In the genomic region with DNA sequence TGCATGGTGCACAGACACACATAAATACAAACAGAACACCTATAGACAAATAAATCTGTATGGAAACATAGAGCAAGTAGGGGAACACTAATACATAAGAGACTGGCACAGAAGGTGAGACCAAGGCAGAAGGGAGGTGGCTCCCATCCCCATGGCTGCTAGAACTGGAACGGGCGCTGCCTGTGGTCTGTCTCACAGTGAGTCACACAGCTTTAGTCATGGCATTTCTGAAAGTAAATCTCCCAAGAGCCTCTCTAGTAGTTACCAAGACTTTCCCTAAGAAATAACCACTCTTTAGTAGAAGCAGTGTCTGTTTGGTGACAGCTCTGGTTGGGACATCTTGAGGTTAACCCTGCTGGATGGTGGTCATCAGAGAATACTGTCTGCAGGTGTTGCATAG, we compare ENCODE assay signal across 21 mouse cellular contexts.
A peak's percentile ranks its signal among the peaks of the same experiment; 100 is the strongest.
DNase-seq lines count a peak whose midpoint lies in the region; TF ChIP-seq lines count a peak whose summit lies in the region.
"Had no signal": no experiment of that assay in that cellular context is flagged by ENCODE, and none has a peak within 500 bp of the region (broad histone marks: within the 10 kb centered on the region; RNA-seq: fewer than 3 reads in every experiment).

No protein-coding gene starts in this region.

- no peak for TF ChIP-seq POLR2A in myocyte (IDR thresholded peaks at IDR 0.05; ENCODE audit: insufficient read length, low read depth)

- no peak overlapping the region for H3ac ChIP-seq in myocyte (ENCODE audit: control insufficient read depth, insufficient read length)

- peak overlapping the region; percentile 13 for H3K4me2 ChIP-seq in myocyte (ENCODE audit: low read depth)
- H3K4me2 ChIP-seq: heart, embryonic 12.5 days; limb, embryonic 15.5 days; lung, embryonic 14.5 days; midbrain, embryonic 12.5 days; stomach, embryonic 15.5 days had no signal

- no peaks in the 10 kb centered on the region for H3K36me3 ChIP-seq in myocyte (ENCODE audit: control insufficient read depth, insufficient read depth)
- H3K36me3 ChIP-seq: stomach, embryonic 15.5 days had no signal

- DNase-seq in adrenal gland, postnatal 14 days = peak; percentile 12
- no peak for DNase-seq in adrenal gland, postnatal 25 days
- DNase-seq in left cerebral cortex, adult 18-20 months (ENCODE audit: low spot score in 2 of 2) = peak; percentile 31 to 36
- DNase-seq in left cerebral cortex, adult 11 months (ENCODE audit: low spot score) = no peak
- peak; percentile 51 for DNase-seq in 416B (ENCODE audit: low read depth)
- no peak for DNase-seq in thymus, adult 18-20 months
- DNase-seq: cerebellum, adult 11-12 months; gastrocnemius, postnatal 25 days; heart, adult 18-20 months; heart, postnatal 10 days; kidney, postnatal 14 days; left cerebral cortex, postnatal 4 days; lung, embryonic 14.5 days; thymus, adult 2 months; thymus, postnatal 4 days had no signal

- H3K79me2 ChIP-seq in myocyte (ENCODE audit: control insufficient read depth, insufficient read depth) = no peaks in the 10 kb centered on the region

- H3K27me3 ChIP-seq in myocyte (ENCODE audit: control insufficient read depth, insufficient read depth, insufficient read length) = no peaks in the 10 kb centered on the region
- H3K27me3 ChIP-seq: heart, embryonic 12.5 days; limb, embryonic 15.5 days; stomach, embryonic 15.5 days had no signal

- no peak overlapping the region for H3K4me3 ChIP-seq in myocyte
- H3K4me3 ChIP-seq: heart, embryonic 12.5 days; hindbrain, embryonic 10.5 days; limb, embryonic 15.5 days; midbrain, embryonic 12.5 days; stomach, embryonic 15.5 days had no signal

TF ChIP-seq in myocyte, 11 proteins besides CTCF, POLR2A, EP300 and RAD21:
- TF ChIP-seq CEBPB (IDR thresholded peaks at IDR 0.05; ENCODE audit: insufficient read depth, poor library complexity, severe bottlenecking) (no peak), POLR2AphosphoS2 (IDR thresholded peaks at IDR 0.05; ENCODE audit: insufficient read length, low read depth) (no peak), MYOG (IDR thresholded peaks at IDR 0.05; ENCODE audit: control insufficient read depth in 1 of 3, insufficient read depth in 1 of 3, insufficient read length in 2 of 3, low read depth in 2 of 3) (no peak), USF1 (IDR thresholded peaks at IDR 0.05; ENCODE audit: low read depth) (no peak)

Comparison
In these comparisons a context has a peak if more than half of its experiments do, and no peak if none do; other contexts are left out.
1. DNase-seq: peak in adrenal gland, postnatal 14 days (single experiment), left cerebral cortex, adult 18-20 months (2 of 2) and 416B (single experiment); none in adrenal gland, postnatal 25 days (single experiment), left cerebral cortex, adult 11 months (single experiment) and thymus, adult 18-20 months (0 of 2).